Mouse (Mus musculus): ENCODE data around the gene Plek. TPM values are rescaled to one million over a fixed set of nuclear protein-coding genes. Genes with fewer than 3 reads are reported as not detected.

The Plek gene
- total RNA-seq, 2 experiments from 2014 or later = 3.0 to 3.1 TPM

GRCm38 (mm10) chr11:16956115-16956862 lies 95.9 kb downstream of the Plek start:
- no peak for DNase-seq
- intact Hi-C loops (cut with DNase I) = loop anchor here (10.0 kb wide), 1 partner anchor 691 kb away; no protein-coding TSS in a partner anchor

DNA sequence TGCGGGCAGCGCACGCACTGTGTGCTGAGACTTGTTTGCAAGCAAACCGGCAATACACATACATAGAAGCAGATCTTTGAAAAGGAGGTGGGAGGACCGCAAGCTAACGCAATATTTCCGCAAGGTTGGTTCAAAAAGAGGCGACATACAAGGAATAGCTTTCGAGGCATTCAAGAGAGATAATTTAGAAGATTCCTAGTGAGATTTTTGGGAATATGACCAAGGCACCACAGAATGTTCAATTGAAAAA lies 100.5 kb downstream of the Plek start:
- intact Hi-C loops (cut with DNase I) = loop anchor here (5.0 to 10.0 kb wide), 3 partner anchors 211 to 687 kb away; partner anchors contain the start of gene Sec61g
- DNase-seq = no peak

- peak; percentile 97 to 98 for DNase-seq
- intact Hi-C loops (cut with DNase I) = loop anchor here (5.0 to 10.0 kb wide), 3 partner anchors 211 to 686 kb away; partner anchors contain the start of gene Sec61g
Observed at GRCm38 (mm10) chr11:16950976-16951760, 101.0 kb downstream of the Plek start, which contains the start of gene Fbxo48. Gene Fbxo48, plus strand, starts transcription at chr11:16951375.

- DNase-seq = no peak
- intact Hi-C loops (cut with DNase I) = loop anchor here (5.0 to 10.0 kb wide), 3 partner anchors 212 to 686 kb away; partner anchors contain the start of gene Sec61g
Observed at GRCm38 (mm10) chr11:16950226-16950975, 101.8 kb downstream of the Plek start.

DNA sequence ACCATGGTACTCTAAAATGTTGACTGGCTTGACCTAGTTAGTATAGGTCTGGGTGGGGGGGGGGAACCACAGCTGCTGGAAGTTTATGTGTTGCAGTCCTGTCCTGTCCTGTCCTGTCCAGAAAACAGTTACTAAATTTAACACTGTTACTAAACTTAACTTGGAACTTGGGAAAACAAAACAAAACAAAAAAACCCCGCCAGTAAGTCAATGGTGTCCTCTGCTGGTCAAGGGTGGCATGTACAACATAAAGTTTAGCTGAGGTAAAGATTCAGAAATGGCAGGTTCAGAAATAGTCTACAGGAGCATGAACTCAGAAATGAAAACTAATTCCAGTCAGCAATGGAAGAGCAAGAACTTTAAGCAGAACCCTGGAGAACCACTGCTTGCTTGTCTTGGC lies 103.4 kb downstream of the Plek start:
- DNase-seq = peak; percentile 79 to 84

DNA sequence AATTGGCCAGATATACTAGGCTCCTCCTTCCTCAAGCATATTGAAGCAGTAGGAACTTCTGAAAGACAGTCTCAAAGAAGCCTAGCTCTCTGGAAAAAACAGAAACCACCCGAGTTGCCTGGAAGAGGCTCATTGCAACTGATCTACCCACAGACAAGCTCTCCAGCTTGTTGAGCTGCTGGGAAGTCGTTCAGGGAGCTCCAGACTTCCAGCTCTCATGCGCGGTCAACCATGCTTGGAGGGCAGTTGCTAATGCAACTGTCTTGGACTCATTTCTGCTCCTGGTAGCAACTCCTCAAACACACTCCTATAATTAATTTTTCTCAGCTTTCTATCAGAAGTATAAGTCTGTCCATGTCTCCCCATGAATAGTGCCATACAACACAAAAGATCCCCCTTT lies 109.2 kb downstream of the Plek start:
- DNase-seq = no peak
- intact Hi-C loops (cut with DNase I) = no loop called here

More for the DNA sequence above, 103.4 kb downstream of the Plek start:
- intact Hi-C loops (cut with DNase I) = loop anchor here (1.0 to 2.0 kb wide), 2 partner anchors 358 to 423 kb away; no protein-coding TSS in a partner anchor

- DNase-seq = no peak
- intact Hi-C loops (cut with DNase I) = no loop called here
Observed at GRCm38 (mm10) chr11:16941973-16942452, 110.2 kb downstream of the Plek start.

- no peak for DNase-seq
- intact Hi-C loops (cut with DNase I) = no loop called here
Observed at GRCm38 (mm10) chr11:16941103-16941793, 110.9 kb downstream of the Plek start.

DNA sequence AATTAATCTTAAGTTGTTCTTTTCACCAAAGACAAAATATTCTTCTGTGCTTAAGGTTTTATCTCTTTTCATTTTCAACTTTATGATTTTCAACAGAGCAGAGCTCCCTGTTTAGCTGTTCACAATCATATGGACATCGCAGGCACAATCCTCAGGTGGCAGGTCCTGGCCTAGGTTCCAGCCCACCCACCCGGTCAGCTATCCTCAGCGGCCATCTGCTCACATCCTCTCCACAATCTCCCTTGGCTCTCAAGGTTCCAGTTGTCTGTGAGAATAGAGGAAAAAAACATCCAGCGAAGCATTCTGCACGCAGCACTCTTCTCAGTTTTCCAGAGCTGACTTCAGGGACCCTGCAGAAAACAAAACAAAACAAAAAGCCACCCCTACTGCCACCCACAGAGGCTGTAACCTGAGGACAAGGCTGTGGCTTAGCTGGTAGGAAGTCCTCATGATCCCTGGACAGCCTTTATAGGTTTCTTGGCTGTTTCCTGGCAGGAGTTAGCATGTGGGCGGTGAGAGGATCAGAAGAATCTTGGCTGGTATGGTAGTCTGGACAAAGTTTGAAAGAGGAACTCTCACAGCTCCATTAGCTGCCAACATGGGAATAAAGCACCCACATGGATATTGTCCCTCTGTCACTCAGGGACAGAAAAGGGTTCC lies 116.5 kb downstream of the Plek start:
- peak; percentile 27 to 31 for DNase-seq
- intact Hi-C loops (cut with DNase I) = no loop called here

DNA sequence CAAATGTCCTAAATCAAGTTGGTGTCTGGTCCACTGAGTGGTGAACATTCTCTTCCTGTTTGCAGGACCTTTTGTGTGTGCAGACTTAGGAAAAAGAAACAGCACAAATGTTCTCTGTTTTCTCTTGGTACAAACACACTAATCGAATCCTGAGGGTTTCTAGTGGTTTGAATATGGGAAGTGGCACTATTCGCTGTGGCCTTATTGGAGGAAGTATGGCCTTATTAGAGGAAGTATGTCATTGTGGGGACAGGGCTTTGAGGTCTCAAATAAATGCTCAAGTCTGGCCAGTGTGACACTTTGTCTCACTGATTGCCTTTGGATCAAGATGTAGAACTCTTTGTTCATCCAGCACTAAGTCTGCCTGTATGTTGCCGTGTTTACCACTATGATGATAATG lies 120.0 kb downstream of the Plek start:
- intact Hi-C loops (cut with DNase I) = no loop called here
- DNase-seq = no peak

Other genes starting within 250 kb of the Plek start
- gene Fbxo48, start 101.0 kb downstream of the Plek start, total RNA-seq (2021) = under 1 TPM; 0.67 to 0.94 TPM
- 1 to 10 TPM; 7.1 to 8.9 TPM for gene Cnrip1, start 795 bp downstream of the Plek start, total RNA-seq (2021)
- 10 to 100 TPM; 77.6 to 80.8 TPM for gene Ppp3r1, start 106.9 kb upstream of the Plek start, total RNA-seq (2021)
- gene Wdr92, start 129.7 kb upstream of the Plek start, total RNA-seq (2021) = 10 to 100 TPM in 1 of 2 experiments, 1 to 10 TPM in 1; 7.8 to 11.5 TPM
- gene Pno1, start 159.2 kb upstream of the Plek start, total RNA-seq (2021) = 10 to 100 TPM; 32.1 to 32.3 TPM
- gene C1d, start 205.2 kb upstream of the Plek start, total RNA-seq (2021) = 10 to 100 TPM; 36.3 to 39.2 TPM